In genomic region chr12:101013078-101013665, GRCm38 (mm10) we compare ENCODE assay signal across 14 mouse cellular contexts. TPM values are rescaled to one million over a fixed set of nuclear protein-coding genes. Genes with fewer than 3 reads are reported as not detected.
DNase-seq lines count a peak whose midpoint lies in the region; ATAC-seq and TF ChIP-seq lines count a peak whose summit lies in the region.
"Had no signal": no experiment of that assay in that cellular context is flagged by ENCODE, and none has a peak within 500 bp of the region (broad histone marks: within the 10 kb centered on the region; RNA-seq: fewer than 3 reads in every experiment).

No protein-coding gene starts in this region.

- DNase-seq in forebrain, embryonic 10.5 days (ENCODE audit: extremely low spot score, low spot score), result no peak
- DNase-seq in forebrain, embryonic 14.5 days (ENCODE audit: low spot score), result no peak
- DNase-seq in liver, embryonic 13.5 days, result no peak
- no peak for DNase-seq in liver, postnatal 0 days
- no peak for DNase-seq in limb, embryonic 10.5 days (ENCODE audit: low spot score)
- DNase-seq in cerebellum, adult 2 months, result no peak
- no peak for DNase-seq in left cerebral cortex, postnatal 10 days (ENCODE audit: extremely low spot score in 1 of 2, low spot score in 2 of 2)
- DNase-seq: cerebellum, adult 9-10 months; lung, adult 18-20 months; right cerebral cortex, postnatal 25 days; thymus, adult 18-20 months had no signal

- TF ChIP-seq POLR2A in cerebellum, adult 2 months (IDR thresholded peaks at IDR 0.05; ENCODE audit: borderline replicate concordance, insufficient read depth, low read length), result no peak

- 54% methylated on average over 8 of the region's 8 CpGs for WGBS in forebrain, embryonic 10.5 days
- 42% methylated on average over 8 of the region's 8 CpGs for WGBS in forebrain, embryonic 14.5 days
- 67% methylated on average over 8 of the region's 8 CpGs for WGBS in liver, embryonic 13.5 days (ENCODE audit: insufficient replicate concordance)
- 68% methylated on average over 8 of the region's 8 CpGs for WGBS in liver, postnatal 0 days (ENCODE audit: insufficient replicate concordance)
- 40% methylated on average over 8 of the region's 8 CpGs for WGBS in intestine, postnatal 0 days
- WGBS in limb, embryonic 10.5 days, result 58% methylated on average over 8 of the region's 8 CpGs
- 80% methylated on average over 8 of the region's 8 CpGs for WGBS in cerebellum, adult 2 months

- TF ChIP-seq EP300 in liver, postnatal 0 days (IDR thresholded peaks at IDR 0.05; ENCODE audit: low read depth), result no peak

- no peak overlapping the region for H3K9ac ChIP-seq in forebrain, embryonic 14.5 days (ENCODE audit: low read length)
- H3K9ac ChIP-seq in liver, embryonic 13.5 days, result no peak overlapping the region
- H3K9ac ChIP-seq in liver, postnatal 0 days (replicated peaks), result no peak overlapping the region
- no peak overlapping the region for H3K9ac ChIP-seq in intestine, postnatal 0 days (ENCODE audit: low read depth, low read length)
- H3K9ac ChIP-seq: neural tube, embryonic 12.5 days had no signal

- H3K4me3 ChIP-seq in forebrain, embryonic 10.5 days, result no peak overlapping the region
- H3K4me3 ChIP-seq in forebrain, embryonic 14.5 days (ENCODE audit: low read depth, low read length), result no peak overlapping the region
- H3K4me3 ChIP-seq in liver, embryonic 13.5 days (replicated peaks), result no peak overlapping the region
- H3K4me3 ChIP-seq in liver, postnatal 0 days (ENCODE audit: low read depth, low read length), result no peak overlapping the region
- H3K4me3 ChIP-seq in intestine, postnatal 0 days (ENCODE audit: low read depth, low read length), result no peak overlapping the region
- H3K4me3 ChIP-seq in limb, embryonic 10.5 days, result no peak overlapping the region
- no peak overlapping the region for H3K4me3 ChIP-seq in cerebellum, adult 2 months (replicated peaks; ENCODE audit: insufficient read depth, low read depth, low read length)
- H3K4me3 ChIP-seq: layer of hippocampus, adult 2 months; neural tube, embryonic 12.5 days had no signal

- peaks cover 92% of the 10 kb centered on the region for H3K4me1 ChIP-seq in forebrain, embryonic 10.5 days
- H3K4me1 ChIP-seq in forebrain, embryonic 14.5 days (ENCODE audit: control insufficient read depth, insufficient read depth, low read length), result peaks cover 32% of the 10 kb centered on the region
- H3K4me1 ChIP-seq in liver, embryonic 13.5 days (replicated peaks), result peaks cover 99% of the 10 kb centered on the region
- H3K4me1 ChIP-seq in liver, postnatal 0 days (ENCODE audit: insufficient read depth), result peaks cover 76% of the 10 kb centered on the region
- H3K4me1 ChIP-seq in intestine, postnatal 0 days (replicated peaks; ENCODE audit: control insufficient read depth, insufficient read depth, low read length), result peaks cover 31% of the 10 kb centered on the region
- peaks cover 80% of the 10 kb centered on the region for H3K4me1 ChIP-seq in limb, embryonic 10.5 days
- peaks cover 8% of the 10 kb centered on the region; the same call in 1 of the 2 replicates for H3K4me1 ChIP-seq in cerebellum, adult 2 months (ENCODE audit: control insufficient read depth, insufficient read depth, low read length)

- no peak overlapping the region for H3K4me2 ChIP-seq in forebrain, embryonic 14.5 days (ENCODE audit: low read length)
- H3K4me2 ChIP-seq in liver, embryonic 13.5 days, result no peak overlapping the region
- no peak overlapping the region for H3K4me2 ChIP-seq in liver, postnatal 0 days (ENCODE audit: low read depth, low read length)
- no peak overlapping the region for H3K4me2 ChIP-seq in intestine, postnatal 0 days (replicated peaks; ENCODE audit: low read depth)
- H3K4me2 ChIP-seq: neural tube, embryonic 12.5 days had no signal

- H3K36me3 ChIP-seq in forebrain, embryonic 10.5 days (replicated peaks), result peaks cover 19% of the 10 kb centered on the region
- H3K36me3 ChIP-seq in forebrain, embryonic 14.5 days (ENCODE audit: control insufficient read depth, insufficient read depth, low read length), result no peaks in the 10 kb centered on the region
- H3K36me3 ChIP-seq in liver, embryonic 13.5 days, result peaks cover 3% of the 10 kb centered on the region; the same call in 1 of the 2 replicates
- H3K36me3 ChIP-seq in liver, postnatal 0 days (replicated peaks; ENCODE audit: insufficient read depth, low read length), result no peaks in the 10 kb centered on the region
- no peaks in the 10 kb centered on the region for H3K36me3 ChIP-seq in intestine, postnatal 0 days (ENCODE audit: control insufficient read depth, insufficient read depth)
- H3K36me3 ChIP-seq in limb, embryonic 10.5 days, result no peaks in the 10 kb centered on the region
- H3K36me3 ChIP-seq: neural tube, embryonic 12.5 days had no signal

- no peak for TF ChIP-seq CTCF in liver, postnatal 0 days (IDR thresholded peaks at IDR 0.05; ENCODE audit: low read depth)
- no peak for TF ChIP-seq CTCF in intestine, postnatal 0 days (IDR thresholded peaks at IDR 0.05; ENCODE audit: low read depth)
- no peak for TF ChIP-seq CTCF in cerebellum, adult 2 months (IDR thresholded peaks at IDR 0.05; ENCODE audit: borderline replicate concordance, insufficient read depth, low read depth, low read length)

- intact Hi-C loops in left cerebral cortex, postnatal 10 days (cut with DNase I), result no loop called here

- no peaks in the 10 kb centered on the region for H3K9me3 ChIP-seq in forebrain, embryonic 10.5 days
- no peaks in the 10 kb centered on the region for H3K9me3 ChIP-seq in forebrain, embryonic 14.5 days (replicated peaks; ENCODE audit: control insufficient read depth, low read length)
- H3K9me3 ChIP-seq in liver, embryonic 13.5 days (replicated peaks), result no peaks in the 10 kb centered on the region
- no peaks in the 10 kb centered on the region for H3K9me3 ChIP-seq in liver, postnatal 0 days (ENCODE audit: low read length)
- H3K9me3 ChIP-seq in intestine, postnatal 0 days (ENCODE audit: control insufficient read depth), result no peaks in the 10 kb centered on the region
- H3K9me3 ChIP-seq in limb, embryonic 10.5 days (replicated peaks), result no peaks in the 10 kb centered on the region
- H3K9me3 ChIP-seq: neural tube, embryonic 12.5 days had no signal

- peak overlapping the region; percentile 71 for H3K27ac ChIP-seq in forebrain, embryonic 10.5 days
- H3K27ac ChIP-seq in forebrain, embryonic 14.5 days (ENCODE audit: low read depth, low read length), result no peak overlapping the region
- 0 out of 2 replicates have a peak overlapping the region, but pooled peaks have one; percentile 13 for H3K27ac ChIP-seq in liver, embryonic 13.5 days
- H3K27ac ChIP-seq in liver, postnatal 0 days (ENCODE audit: low read depth), result no peak overlapping the region
- peak overlapping the region; percentile 50; the same call in 1 of the 2 replicates for H3K27ac ChIP-seq in intestine, postnatal 0 days (ENCODE audit: low read depth, low read length)
- H3K27ac ChIP-seq in limb, embryonic 10.5 days, result 0 out of 2 replicates have a peak overlapping the region, but pooled peaks have one; percentile 2
- no peak overlapping the region for H3K27ac ChIP-seq in cerebellum, adult 2 months (ENCODE audit: insufficient read depth, low read length)
- H3K27ac ChIP-seq: neural tube, embryonic 12.5 days had no signal

- ATAC-seq in forebrain, embryonic 14.5 days, result no peak
- ATAC-seq in liver, embryonic 13.5 days (ENCODE audit: low read depth), result no peak
- no peak for ATAC-seq in liver, postnatal 0 days
- ATAC-seq in intestine, postnatal 0 days, result no peak

- no peaks in the 10 kb centered on the region for H3K27me3 ChIP-seq in forebrain, embryonic 10.5 days (ENCODE audit: poor library complexity, severe bottlenecking)
- H3K27me3 ChIP-seq in forebrain, embryonic 14.5 days (replicated peaks; ENCODE audit: control insufficient read depth, insufficient read depth, low read length), result no peaks in the 10 kb centered on the region
- no peaks in the 10 kb centered on the region for H3K27me3 ChIP-seq in liver, embryonic 13.5 days
- no peaks in the 10 kb centered on the region for H3K27me3 ChIP-seq in liver, postnatal 0 days (ENCODE audit: insufficient read depth, low read length)
- no peaks in the 10 kb centered on the region for H3K27me3 ChIP-seq in intestine, postnatal 0 days (replicated peaks; ENCODE audit: control insufficient read depth, insufficient read depth, low read length)
- H3K27me3 ChIP-seq in limb, embryonic 10.5 days (ENCODE audit: low read depth, poor library complexity, severe bottlenecking), result peaks cover 48% of the 10 kb centered on the region
- H3K27me3 ChIP-seq in cerebellum, adult 2 months (ENCODE audit: control insufficient read depth, insufficient read depth, low read length), result no peaks in the 10 kb centered on the region
- H3K27me3 ChIP-seq: neural tube, embryonic 12.5 days had no signal

RNA-seq across cellular contexts. Expression of gene Ccdc88c, which starts 15.7 kb away (rescaled TPM):
- polyA plus RNA-seq in forebrain, embryonic 10.5 days (2016; fragmentation: Nextera tagmentation; extraction: Ambion mirVana), result 19.8 and 22.6 TPM in 2 replicates
- polyA plus RNA-seq in forebrain, embryonic 14.5 days (2014; fragmentation: Nextera tagmentation; extraction: Ambion mirVana), result 11.6 and 15.3 TPM in 2 replicates
- polyA plus RNA-seq in liver, embryonic 13.5 days (2015; fragmentation: Nextera tagmentation; extraction: Ambion mirVana), result 5.4 and 5.8 TPM in 2 replicates
- polyA plus RNA-seq in liver, postnatal 0 days (2015; fragmentation: Nextera tagmentation; extraction: Ambion mirVana), result 3.6 and 4.2 TPM in 2 replicates
- 11.7 and 14.4 TPM in 2 replicates for polyA plus RNA-seq in intestine, postnatal 0 days (2015; fragmentation: Nextera tagmentation; extraction: Ambion mirVana)
- polyA plus RNA-seq in limb, embryonic 10.5 days (2016; fragmentation: Nextera tagmentation; extraction: Ambion mirVana), result 4.9 and 5.1 TPM in 2 replicates
- 9.0 TPM in 2 replicates for polyA plus RNA-seq in cerebellum, adult 2 months (2012; rRNA removed)
- 10 to 100 TPM; 26.3 TPM for total RNA-seq in left cerebral cortex, postnatal 10 days (2021)

Comparison
In these comparisons a context has a peak if more than half of its experiments do, and no peak if none do; other contexts are left out.
1. H3K27ac ChIP-seq: peak in forebrain, embryonic 10.5 days (single experiment), liver, embryonic 13.5 days (single experiment), intestine, postnatal 0 days (single experiment) and limb, embryonic 10.5 days (single experiment); none in forebrain, embryonic 14.5 days (single experiment), liver, postnatal 0 days (single experiment) and cerebellum, adult 2 months (single experiment).